Mouse (Mus musculus) adrenal gland, postnatal 25 days (tissue): Measurements from ENCODE around the gene Dhx33. TPM values are rescaled to one million over a fixed set of nuclear protein-coding genes. Genes with fewer than 3 reads are reported as not detected.

ENCODE experiments used
- total RNA-seq: library from RNA; stranded (reverse); gene quantifications from 2 replicates; pipeline ENCODE4 v1.2.3, GENCODE M21; 2021

Gene Dhx33
- total RNA-seq, 1 experiment from 2014 or later, result 30.8 TPM

Other genes with a start within 250 kb of the Dhx33 start
- gene Zfp3, start 240.2 kb downstream of the Dhx33 start, total RNA-seq, result 10.8 and 13.4 TPM in 2 replicates
- 0.79 and 0.90 TPM in 2 replicates for gene Scimp, start 191.9 kb downstream of the Dhx33 start, total RNA-seq
- 166 and 181 TPM in 2 replicates for gene Rabep1, start 159.7 kb downstream of the Dhx33 start, total RNA-seq
- 59.6 and 62.3 TPM in 2 replicates for gene Nup88, start 34.5 kb downstream of the Dhx33 start, total RNA-seq
- 27.0 and 40.9 TPM in 2 replicates for gene Rpain, start 34.2 kb downstream of the Dhx33 start, total RNA-seq
- gene C1qbp, start 21.4 kb downstream of the Dhx33 start, total RNA-seq, result 190 and 227 TPM in 2 replicates
- gene Mis12, start 15.2 kb upstream of the Dhx33 start, total RNA-seq, result 24.0 and 24.5 TPM in 2 replicates
- 75.2 and 95.7 TPM in 2 replicates for gene Derl2, start 15.4 kb upstream of the Dhx33 start, total RNA-seq
- 6.9 and 10.4 TPM in 2 replicates for gene 6330403K07Rik, start 29.1 kb upstream of the Dhx33 start, total RNA-seq
- gene Nlrp1a, start 140.3 kb upstream of the Dhx33 start, total RNA-seq, result 1.5 and 1.7 TPM in 2 replicates
- 0.30 and 0.33 TPM in 2 replicates for gene Nlrp1b, start 226.3 kb upstream of the Dhx33 start, total RNA-seq